Mouse (Mus musculus) MEL (cell line): ENCODE results near the gene Scrn1. TPM values are rescaled to one million over a fixed set of nuclear protein-coding genes. Genes with fewer than 3 reads are reported as not detected.

Experiments used
- DNase-seq: peaks from one replicate; pipeline ENCODE4 v3.0.0; 2011; ENCODE audit warnings: low read depth, low spot score
- H3K27ac ChIP-seq: 2 replicates; pipeline ENCODE4 v1.5.1; 2012; ENCODE audit warnings: low read depth, mild to moderate bottlenecking, control low read depth, low read length, moderate library complexity; ENCODE audit not compliant: control insufficient read depth
- H3K27me3 ChIP-seq, 2 experiments: fragments of 150-350 bp in 1 of 2; sonication (generic) in 1 of 2; 2 replicates each; pipeline ENCODE4 v1.6.1; 2012; ENCODE audit warnings: low read length in 2 of 2, mild to moderate bottlenecking in 2 of 2, improper control_type of control experiment in 1 of 2, moderate library complexity in 1 of 2; ENCODE audit not compliant: insufficient read depth in 2 of 2, control insufficient read depth in 1 of 2
- H3K36me3 ChIP-seq, 2 experiments: 2 replicates each; pipeline ENCODE4 v1.6.1; 2012 to 2014; ENCODE audit warnings: low read length in 2 of 2, improper control_type of control experiment in 1 of 2, inconsistent platforms in 1 of 2, mild to moderate bottlenecking in 1 of 2; ENCODE audit not compliant: insufficient read depth in 2 of 2, control insufficient read depth in 1 of 2
- H3K4me1 ChIP-seq, 2 experiments: fragments of 150-350 bp in 1 of 2; sonication (generic) in 1 of 2; 2 replicates each; pipeline ENCODE4 v1.6.1; 2012; ENCODE audit warnings: low read length in 2 of 2, improper control_type of control experiment in 1 of 2, mild to moderate bottlenecking in 1 of 2; ENCODE audit not compliant: insufficient read depth in 2 of 2, control insufficient read depth in 1 of 2
- H3K4me3 ChIP-seq, 2 experiments: fragments of 150-350 bp in 1 of 2; sonication (generic) in 1 of 2; 2 replicates each; pipeline ENCODE4 v1.5.1; 2012; ENCODE audit warnings: low read depth in 2 of 2, low read length in 2 of 2, mild to moderate bottlenecking in 2 of 2, moderate library complexity in 2 of 2, control low read depth in 1 of 2, improper control_type of control experiment in 1 of 2; ENCODE audit not compliant: control insufficient read depth in 1 of 2, insufficient read depth in 1 of 2
- H3K79me2 ChIP-seq: 2 replicates; pipeline ENCODE4 v1.6.1; 2012; ENCODE audit warnings: mild to moderate bottlenecking, low read length, moderate library complexity; ENCODE audit not compliant: control insufficient read depth, poor library complexity, insufficient read depth
- H3K9ac ChIP-seq: 2 replicates; pipeline ENCODE4 v1.6.1; 2012; ENCODE audit warnings: low read depth, mild to moderate bottlenecking, control low read depth, low read length, moderate library complexity; ENCODE audit not compliant: control insufficient read depth, poor library complexity, severe bottlenecking
- H3K9me3 ChIP-seq: fragments of 150-350 bp; sonication (generic); replicated peaks from 2 replicates; pipeline ENCODE4 v1.6.1; 2012; ENCODE audit warnings: mild to moderate bottlenecking, low read length, improper control_type of control experiment, moderate library complexity; ENCODE audit not compliant: insufficient read depth
- BHLHE40 ChIP-seq: IDR thresholded peaks from 2 replicates; pipeline ENCODE4 v1.6.1; 2012; ENCODE audit warnings: low read depth, mild to moderate bottlenecking, inconsistent platforms, low read length, improper control_type of control experiment, borderline replicate concordance
- CHD1 ChIP-seq: IDR thresholded peaks from 2 replicates; pipeline ENCODE4 v1.6.1; 2012; ENCODE audit warnings: low read depth, mild to moderate bottlenecking, inconsistent platforms, low read length, improper control_type of control experiment
- E2F4 ChIP-seq: IDR thresholded peaks from 2 replicates; pipeline ENCODE4 v1.6.1; 2011; ENCODE audit warnings: low read depth, low read length, improper control_type of control experiment, borderline replicate concordance
- GABPA ChIP-seq: IDR thresholded peaks from 2 replicates; pipeline ENCODE4 v1.6.1; 2012; ENCODE audit warnings: low read depth, mild to moderate bottlenecking, inconsistent platforms, low read length, improper control_type of control experiment, moderate library complexity
- GATA1 ChIP-seq: IDR thresholded peaks from 2 replicates; pipeline ENCODE4 v1.6.1; 2011; ENCODE audit warnings: low read depth, low read length, improper control_type of control experiment
- HCFC1 ChIP-seq: IDR thresholded peaks from 2 replicates; pipeline ENCODE4 v1.6.1; 2012; ENCODE audit warnings: low read depth, mild to moderate bottlenecking, inconsistent platforms, low read length, improper control_type of control experiment, moderate library complexity
- KAT2A ChIP-seq: conservative IDR thresholded peaks from 2 replicates; pipeline ENCODE4 v1.6.1; 2012; ENCODE audit warnings: low read depth, low read length, improper control_type of control experiment, inconsistent platforms
- MAFK ChIP-seq: IDR thresholded peaks from 2 replicates; pipeline ENCODE4 v1.6.1; 2011; ENCODE audit warnings: low read depth, mild to moderate bottlenecking, low read length, improper control_type of control experiment, borderline replicate concordance
- MAX ChIP-seq: IDR thresholded peaks from 2 replicates; pipeline ENCODE4 v1.6.1; 2011; ENCODE audit warnings: low read length, improper control_type of control experiment
- MAZ ChIP-seq: IDR thresholded peaks from 2 replicates; pipeline ENCODE4 v1.6.1; 2012; ENCODE audit warnings: low read depth, mild to moderate bottlenecking, inconsistent platforms, low read length, improper control_type of control experiment
- MEF2A ChIP-seq: IDR thresholded peaks from 2 replicates; pipeline ENCODE4 v1.6.1; 2014; ENCODE audit warnings: low read depth, mild to moderate bottlenecking, inconsistent platforms, low read length, improper control_type of control experiment; ENCODE audit not compliant: poor library complexity, insufficient replicate concordance, severe bottlenecking; ENCODE audit errors: extremely low read depth
- MXI1 ChIP-seq: IDR thresholded peaks from 2 replicates; pipeline ENCODE4 v1.6.1; 2011; ENCODE audit warnings: mild to moderate bottlenecking, low read depth, low read length, improper control_type of control experiment
- MYB ChIP-seq: IDR thresholded peaks from 2 replicates; pipeline ENCODE4 v1.6.1; 2011; ENCODE audit warnings: mild to moderate bottlenecking, low read depth, low read length, improper control_type of control experiment
- NELFE ChIP-seq: IDR thresholded peaks from 2 replicates; pipeline ENCODE4 v1.6.1; 2011; ENCODE audit warnings: low read depth, low read length, improper control_type of control experiment
- POLR2A ChIP-seq, 2 experiments: IDR thresholded peaks; 2 replicates each; pipeline ENCODE4 v1.6.1; 2011 to 2012; ENCODE audit warnings: low read length in 2 of 2, mild to moderate bottlenecking in 2 of 2, control low read depth in 1 of 2, improper control_type of control experiment in 1 of 2, low read depth in 1 of 2, moderate library complexity in 1 of 2; ENCODE audit not compliant: control insufficient read depth in 1 of 2, insufficient read depth in 1 of 2, poor library complexity in 1 of 2
- POLR2AphosphoS2 ChIP-seq: IDR thresholded peaks from 2 replicates; pipeline ENCODE4 v1.6.1; 2011; ENCODE audit warnings: low read length, improper control_type of control experiment
- POLR2AphosphoS5 ChIP-seq: IDR thresholded peaks from 2 replicates; pipeline ENCODE4 v1.6.1; 2012; ENCODE audit warnings: low read depth, borderline replicate concordance, mild to moderate bottlenecking, inconsistent platforms, low read length, moderate library complexity, mixed read lengths
- RAD21 ChIP-seq: IDR thresholded peaks from 2 replicates; pipeline ENCODE4 v1.6.1; 2011; ENCODE audit warnings: mild to moderate bottlenecking, low read depth, low read length, improper control_type of control experiment
- TAL1 ChIP-seq: IDR thresholded peaks from 2 replicates; pipeline ENCODE4 v1.6.1; 2012; ENCODE audit warnings: mild to moderate bottlenecking, inconsistent platforms, low read length, moderate library complexity, mixed read lengths
- TCF12 ChIP-seq: IDR thresholded peaks from 2 replicates; pipeline ENCODE4 v1.6.1; 2014; ENCODE audit warnings: low read depth, mild to moderate bottlenecking, inconsistent platforms, low read length, improper control_type of control experiment, moderate library complexity
- polyA plus RNA-seq, 2 experiments: library from polyadenylated mRNA; stranded (reverse) in 1 of 2; unstranded in 1 of 2; fragments of >175 nt in 1 of 2; fragments of >200 nt in 1 of 2; gene quantifications; 2 replicates each; pipeline versions ENCODE4 v1.2.1 to v1.2.4; 2012; ENCODE audit warnings: low replicate concordance in 2 of 2, low read depth in 1 of 2; ENCODE audit not compliant: insufficient read length in 2 of 2, insufficient read depth in 1 of 2, missing spikeins in 1 of 2
- total RNA-seq: library from RNA; depleted of rRNA; stranded (reverse); fragments of 300-350 nt; gene quantifications from 2 replicates; pipeline ENCODE4 v1.2.3, GENCODE M21; 2012

Scrn1 gene
- total and polyA plus RNA-seq, 3 experiments: not detected

GRCm38 (mm10) chr6:54494612-54495398 is 71.5 kb downstream of the Scrn1 start:
- no peak overlapping the region for H3K27ac ChIP-seq
- no peak overlapping the region for H3K9ac ChIP-seq
- no peak for DNase-seq
- no peaks in the 10 kb centered on the region for H3K9me3 ChIP-seq
- TF ChIP-seq MYB (no peak), MXI1 (no peak), HCFC1 (no peak), CHD1 (no peak), GATA1 (no peak), POLR2A (IDR thresholded peaks at IDR 0.05; ENCODE audit: control insufficient read depth in 1 of 2, insufficient read depth in 1 of 2, low read depth in 1 of 2, low read length in 2 of 2, poor library complexity in 1 of 2) (no peak), TAL1 (no peak), MAX (no peak), POLR2AphosphoS2 (no peak), E2F4 (no peak), MAZ (no peak), KAT2A (no peak), TCF12 (no peak), RAD21 (no peak)
- H3K4me3 ChIP-seq: no peak overlapping the region
- no peaks in the 10 kb centered on the region for H3K36me3 ChIP-seq
- H3K27me3 ChIP-seq: no peaks in the 10 kb centered on the region
- H3K79me2 ChIP-seq: no peaks in the 10 kb centered on the region
- no peaks in the 10 kb centered on the region for H3K4me1 ChIP-seq

GRCm38 (mm10) chr6:54494097-54494496 is 72.2 kb downstream of the Scrn1 start:
- no peak overlapping the region for H3K9ac ChIP-seq
- H3K36me3 ChIP-seq: no peaks in the 10 kb centered on the region
- H3K4me3 ChIP-seq: no peak overlapping the region
- no peak overlapping the region for H3K27ac ChIP-seq
- no peaks in the 10 kb centered on the region for H3K9me3 ChIP-seq
- no peaks in the 10 kb centered on the region for H3K4me1 ChIP-seq
- DNase-seq: no peak
- no peaks in the 10 kb centered on the region for H3K27me3 ChIP-seq
- no peaks in the 10 kb centered on the region for H3K79me2 ChIP-seq
- no peak for TF ChIP-seq KAT2A
- no peak for TF ChIP-seq GABPA
- no peak for TF ChIP-seq MAFK
- no peak for TF ChIP-seq NELFE
- TF ChIP-seq MEF2A: no peak
- no peak for TF ChIP-seq POLR2AphosphoS5
- no peak for TF ChIP-seq BHLHE40
- TF ChIP-seq, all 39 proteins: peak for 0
